ENCODE assay signal across 8 mouse cellular contexts in genomic region chr12:8916378-8916777, GRCm38 (mm10). TPM values are rescaled to one million over a fixed set of nuclear protein-coding genes. Genes with fewer than 3 reads are reported as not detected.
DNase-seq lines count a peak whose midpoint lies in the region.
"Had no signal": no experiment of that assay in that cellular context is flagged by ENCODE, and none has a peak within 500 bp of the region (broad histone marks: within the 10 kb centered on the region; RNA-seq: fewer than 3 reads in every experiment).

No protein-coding gene starts in this region.

- H3K4me3 ChIP-seq in limb, embryonic 10.5 days: no peak overlapping the region
- H3K4me3 ChIP-seq: erythroblast, embryonic 14.5 days had no signal

- 53% methylated on average over 5 of the region's 5 CpGs for WGBS in limb, embryonic 10.5 days

- H3K4me1 ChIP-seq in limb, embryonic 10.5 days: peaks cover 51% of the 10 kb centered on the region

- intact Hi-C loops in heart, postnatal 36 days (cut with DNase I): no loop called here

- DNase-seq in Muller cell, postnatal 12 days (ENCODE audit: inconsistent ontology term): peak; percentile 87
- DNase-seq in adrenal gland, adult 2 months: peak; percentile 82
- DNase-seq in fibroblast of lung, adult 2 months (ENCODE audit: low read depth): peak; percentile 91
- DNase-seq in heart, postnatal 36 days: peak; percentile 46 to 48
- DNase-seq in limb, embryonic 10.5 days (ENCODE audit: low spot score): no peak
- peak; percentile 58 for DNase-seq in skeletal muscle tissue, adult 2 months (ENCODE audit: low read depth, low spot score)
- DNase-seq in spleen, adult 12 weeks (ENCODE audit: low spot score): no peak

- no peaks in the 10 kb centered on the region for H3K36me3 ChIP-seq in limb, embryonic 10.5 days

- no peaks in the 10 kb centered on the region for H3K9me3 ChIP-seq in limb, embryonic 10.5 days (replicated peaks)

- peak overlapping the region; percentile 84 for H3K27ac ChIP-seq in limb, embryonic 10.5 days

- H3K27me3 ChIP-seq in limb, embryonic 10.5 days (ENCODE audit: low read depth, poor library complexity, severe bottlenecking): no peaks in the 10 kb centered on the region

RNA-seq across cellular contexts. Expression of gene Laptm4a, which starts 5.1 kb away (rescaled TPM):
- total RNA-seq in adrenal gland, adult 2 months (2021): 100 to 1,000 TPM; 500 to 622 TPM
- 243 and 281 TPM in 2 replicates for polyA plus RNA-seq in adrenal gland, adult 2 months (2012; rRNA removed)
- 100 to 1,000 TPM; 361 to 367 TPM for total RNA-seq in heart, postnatal 36 days (2021)
- 156 and 185 TPM in 2 replicates for polyA plus RNA-seq in limb, embryonic 10.5 days (2016; fragmentation: Nextera tagmentation; extraction: Ambion mirVana)

RNA-seq across cellular contexts. Expression of gene Matn3, which starts 31.4 kb away (rescaled TPM):
- not detected for total RNA-seq in adrenal gland, adult 2 months (2021)
- polyA plus RNA-seq in adrenal gland, adult 2 months (2012; rRNA removed): not detected in 2 replicates
- not detected for total RNA-seq in heart, postnatal 36 days (2021)
- 5.2 and 5.4 TPM in 2 replicates for polyA plus RNA-seq in limb, embryonic 10.5 days (2016; fragmentation: Nextera tagmentation; extraction: Ambion mirVana)
- polyA plus RNA-seq: erythroblast, embryonic 14.5 days had no signal

RNA-seq across cellular contexts. Expression of gene Wdr35, which starts 57.3 kb away (rescaled TPM):
- 10 to 100 TPM in 1 of 2 experiments, 1 to 10 TPM in 1; 9.0 to 23.1 TPM for total RNA-seq in adrenal gland, adult 2 months (2021)
- polyA plus RNA-seq in adrenal gland, adult 2 months (2012; rRNA removed): 0.75 and 1.0 TPM in 2 replicates
- total RNA-seq in heart, postnatal 36 days (2021): 10 to 100 TPM; 11.2 to 13.0 TPM
- 23.0 and 27.3 TPM in 2 replicates for polyA plus RNA-seq in limb, embryonic 10.5 days (2016; fragmentation: Nextera tagmentation; extraction: Ambion mirVana)

Comparison
In these comparisons a context has a peak if more than half of its experiments do, and no peak if none do; other contexts are left out.
1. DNase-seq: peak in Muller cell, postnatal 12 days (single experiment), adrenal gland, adult 2 months (single experiment), fibroblast of lung, adult 2 months (single experiment), heart, postnatal 36 days (2 of 2) and skeletal muscle tissue, adult 2 months (single experiment); none in limb, embryonic 10.5 days (single experiment) and spleen, adult 12 weeks (single experiment).